Mouse (Mus musculus): ENCODE measurements around the gene Capza2. TPM values are rescaled to one million over a fixed set of nuclear protein-coding genes. Genes with fewer than 3 reads are reported as not detected.

Capza2 gene
- polyA plus RNA-seq (2012; ENCODE audit: low replicate concordance), result 1.6 and 9.1 TPM in 2 replicates

GRCm38 (mm10) chr6:17635615-17636284, at the start of gene Capza2:
TSS of gene Capza2 (plus strand) at chr6:17636234.

GRCm38 (mm10) chr6:17692647-17693046, 56.6 kb downstream of the Capza2 start, which contains the start of gene St7:
TSS of gene St7 (plus strand) at chr6:17692933.

Other genes starting within 250 kb of the Capza2 start
- gene Met, start 172.4 kb upstream of the Capza2 start, polyA plus RNA-seq (2012; ENCODE audit: low replicate concordance), result 0.09 and 0.24 TPM in 2 replicates
- 4.4 and 7.0 TPM in 2 replicates for gene St7, start 56.7 kb downstream of the Capza2 start, polyA plus RNA-seq (2012; ENCODE audit: low replicate concordance)